In the genomic region with DNA sequence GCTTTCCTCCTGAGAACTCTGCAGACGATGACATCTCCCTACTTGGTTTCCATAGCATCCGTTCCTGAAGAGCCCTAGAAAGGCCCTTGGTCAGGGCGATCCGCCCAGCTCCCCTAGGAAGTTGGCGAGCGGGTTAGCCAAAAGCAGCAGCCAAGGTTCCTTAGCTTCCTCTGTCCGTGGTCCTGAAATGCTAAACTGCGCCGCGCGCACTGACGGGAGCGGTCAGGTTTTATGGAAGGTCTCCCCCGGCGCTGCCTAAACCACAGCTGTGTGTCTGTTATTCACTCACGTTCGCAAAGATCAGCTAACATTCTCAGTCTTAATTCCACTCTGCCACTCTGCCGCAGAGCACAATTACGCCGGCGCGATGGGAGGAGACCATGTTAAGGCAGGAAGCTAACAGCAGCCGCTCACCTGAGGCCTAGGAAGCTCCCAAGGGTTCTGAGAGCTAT, we compare ENCODE assay signal across 8 mouse cellular contexts. TPM values are rescaled to one million over a fixed set of nuclear protein-coding genes. Genes with fewer than 3 reads are reported as not detected.
DNase-seq lines count a peak whose midpoint lies in the region; ATAC-seq and TF ChIP-seq lines count a peak whose summit lies in the region.

A gene (plus strand): TSS at position 313 of the 452 bp plus-strand sequence.

- DNase-seq in 3T3-L1 (ENCODE audit: low read depth, low spot score) (peak; percentile 20), R1 (ENCODE audit: low read depth, low spot score) (peak; percentile 85)
- DNase-seq in cerebellum, postnatal 25 days, result peak; percentile 72 to 74
- DNase-seq in frontal cortex, postnatal 14 days (ENCODE audit: low spot score in 2 of 2), result peak; percentile 20 to 48
- peak; percentile 87 for DNase-seq in hindbrain, postnatal 0 days (ENCODE audit: low spot score)
- DNase-seq in left cerebral cortex, postnatal 25 days (ENCODE audit: low spot score in 2 of 2), result peak; percentile 54 to 60
- no peak for DNase-seq in T-cell, adult 2 months (ENCODE audit: low spot score)

- no peak for TF ChIP-seq CTCF in hindbrain, postnatal 0 days (IDR thresholded peaks at IDR 0.05; ENCODE audit: low read depth)

- peak within 1 kb of the TSS; percentile 55 for H3K9ac ChIP-seq in hindbrain, postnatal 0 days (replicated peaks; ENCODE audit: low read length)

- no peak for TF ChIP-seq POLR2A in myocyte (IDR thresholded peaks at IDR 0.05; ENCODE audit: insufficient read length, low read depth)

- H3K36me3 ChIP-seq in hindbrain, postnatal 0 days (ENCODE audit: insufficient read depth, low read length), result no peaks in the 10 kb centered on the region
- no peaks in the 10 kb centered on the region for H3K36me3 ChIP-seq in myocyte (ENCODE audit: control insufficient read depth, insufficient read depth)

- H3K9me3 ChIP-seq in hindbrain, postnatal 0 days (ENCODE audit: low read length), result no peaks in the 10 kb centered on the region

- peaks cover 12% of the 10 kb centered on the region for H3K27me3 ChIP-seq in hindbrain, postnatal 0 days (ENCODE audit: insufficient read depth, low read length)
- H3K27me3 ChIP-seq in myocyte (ENCODE audit: control insufficient read depth, insufficient read depth, insufficient read length), result no peaks in the 10 kb centered on the region

- intact Hi-C loops in left cerebral cortex, postnatal 25 days (cut with DNase I), result loop anchor here (2.0 kb wide), 1 partner anchor 127 kb away; no protein-coding TSS in a partner anchor

- peak within 1 kb of the TSS; percentile 35 for H3K4me3 ChIP-seq in hindbrain, postnatal 0 days (ENCODE audit: low read length)
- no peak within 1 kb of the TSS for H3K4me3 ChIP-seq in myocyte

- peak within 1 kb of the TSS; percentile 87 for H3K27ac ChIP-seq in hindbrain, postnatal 0 days

- peak within 1 kb of the TSS; percentile 42 for H3K4me2 ChIP-seq in hindbrain, postnatal 0 days (ENCODE audit: low read depth, low read length)
- no peak within 1 kb of the TSS for H3K4me2 ChIP-seq in myocyte (ENCODE audit: low read depth)

- H3K79me2 ChIP-seq in myocyte (ENCODE audit: control insufficient read depth, insufficient read depth), result no peaks in the 10 kb centered on the region

- H3ac ChIP-seq in myocyte (ENCODE audit: control insufficient read depth, insufficient read length), result no peak within 1 kb of the TSS

- ATAC-seq in hindbrain, postnatal 0 days, result peak; percentile 82

- under 1% methylated on average over 23 of the region's 23 CpGs for WGBS in hindbrain, postnatal 0 days

- no peaks in the 10 kb centered on the region for H3K4me1 ChIP-seq in hindbrain, postnatal 0 days (ENCODE audit: insufficient read depth, low read length)

TF ChIP-seq in myocyte, 11 proteins besides CTCF, POLR2A, EP300 and RAD21:
- TF ChIP-seq REST (IDR thresholded peaks at IDR 0.05; ENCODE audit: insufficient read depth, insufficient read length) (peak; percentile 92), MAX (IDR thresholded peaks at IDR 0.05; ENCODE audit: low read depth) (no peak)

RNA-seq across cellular contexts. Expression of the gene that starts here (rescaled TPM):
- 132 and 177 TPM in 2 replicates for total RNA-seq in hindbrain, postnatal 0 days (2014; rRNA removed)
- 109 and 115 TPM in 2 replicates for polyA plus RNA-seq in hindbrain, postnatal 0 days (2015; fragmentation: Nextera tagmentation; extraction: Ambion mirVana)
- 10 to 100 TPM; 31.1 to 33.8 TPM for total RNA-seq in left cerebral cortex, postnatal 25 days (2021)
- 0.16 TPM for polyA plus RNA-seq in myocyte (2012; fragmentation: generic; extraction: Trizol)

Comparison
In these comparisons a context has a peak if more than half of its experiments do, and no peak if none do; other contexts are left out.
1. RNA of the gene that starts here (polyA plus RNA-seq): 109 to 115 TPM in hindbrain, postnatal 0 days; 0.16 TPM in myocyte (single experiment); every median in the first group is over 10 times any median in the second.